Mouse (Mus musculus): Measurements from ENCODE around the gene Tmem182. TPM values are rescaled to one million over a fixed set of nuclear protein-coding genes. Genes with fewer than 3 reads are reported as not detected.

Tmem182 gene
- polyA plus RNA-seq, 1 experiment, result 0.35 TPM

DNA sequence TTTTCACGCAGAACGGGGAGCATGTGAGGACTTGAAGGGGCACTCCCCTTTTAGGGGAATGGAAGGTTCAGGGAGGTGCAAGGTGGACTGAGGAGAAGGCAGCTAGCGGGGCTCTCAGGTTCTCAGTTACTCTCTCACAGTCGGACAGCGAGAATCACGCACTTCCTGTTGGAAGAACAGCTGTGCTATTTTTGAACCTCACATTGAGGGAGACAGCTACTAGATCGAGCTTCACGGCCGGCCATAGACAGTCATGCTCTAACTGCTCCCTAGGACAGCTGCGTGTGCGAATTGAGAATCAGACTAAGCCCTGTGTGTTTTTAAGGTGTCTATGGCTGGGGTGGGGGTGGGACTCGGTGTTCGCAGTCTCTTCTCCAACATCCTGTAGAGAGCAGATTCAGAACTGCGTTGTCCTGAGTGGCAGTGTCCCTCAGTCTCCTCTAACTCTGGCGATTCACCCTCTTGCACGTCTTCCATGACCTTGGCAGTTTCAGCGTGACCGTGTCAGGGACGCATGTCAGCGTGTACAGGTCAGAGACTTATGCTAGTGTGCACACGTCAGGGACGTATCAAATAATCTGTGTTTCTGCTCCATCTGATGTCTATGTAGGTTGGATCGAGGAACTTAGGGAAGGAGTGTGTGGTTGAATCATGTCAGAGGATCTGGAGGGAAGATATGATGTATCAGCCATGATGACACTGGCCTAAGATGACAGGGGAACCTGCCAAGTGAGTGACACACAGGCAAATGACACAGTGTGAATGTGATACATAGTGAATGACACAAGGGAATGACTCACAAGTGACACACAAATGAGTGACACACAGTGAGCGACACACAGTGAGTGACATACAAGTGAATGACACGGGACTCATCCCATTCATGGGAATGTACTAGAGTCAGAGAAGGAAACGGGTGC is 69.3 kb downstream of the Tmem182 start:
- H3K36me3 ChIP-seq (ENCODE audit: control insufficient read depth, insufficient read depth), result no peaks in the 10 kb centered on the region
- no peak overlapping the region for H3K4me3 ChIP-seq (ENCODE audit: insufficient read depth, poor library complexity, severe bottlenecking)
- no peaks in the 10 kb centered on the region for H3K27me3 ChIP-seq (ENCODE audit: control insufficient read depth, insufficient read depth, insufficient read length)
- H3K79me3 ChIP-seq (ENCODE audit: low read depth), result no peaks in the 10 kb centered on the region
- H3ac ChIP-seq (ENCODE audit: control insufficient read depth, insufficient read length, low read depth), result no peak overlapping the region
- no peaks in the 10 kb centered on the region for H3K79me2 ChIP-seq (ENCODE audit: control insufficient read depth, insufficient read depth)
- TF ChIP-seq USF1 (IDR thresholded peaks at IDR 0.05; ENCODE audit: low read depth) (no peak), CEBPB (IDR thresholded peaks at IDR 0.05; ENCODE audit: low read depth) (no peak), FOSL1 (IDR thresholded peaks at IDR 0.05; ENCODE audit: insufficient read depth, low read length, poor library complexity, severe bottlenecking) (no peak), CTCF (IDR thresholded peaks at IDR 0.05; ENCODE audit: control insufficient read depth, insufficient read depth, insufficient read length) (no peak), MAX (IDR thresholded peaks at IDR 0.05) (no peak), MYOG (IDR thresholded peaks at IDR 0.05; ENCODE audit: control insufficient read depth, extremely low read depth, insufficient read length) (no peak), MYOD1 (IDR thresholded peaks at IDR 0.05; ENCODE audit: control insufficient read depth, insufficient read length, low read depth) (no peak)

DNA sequence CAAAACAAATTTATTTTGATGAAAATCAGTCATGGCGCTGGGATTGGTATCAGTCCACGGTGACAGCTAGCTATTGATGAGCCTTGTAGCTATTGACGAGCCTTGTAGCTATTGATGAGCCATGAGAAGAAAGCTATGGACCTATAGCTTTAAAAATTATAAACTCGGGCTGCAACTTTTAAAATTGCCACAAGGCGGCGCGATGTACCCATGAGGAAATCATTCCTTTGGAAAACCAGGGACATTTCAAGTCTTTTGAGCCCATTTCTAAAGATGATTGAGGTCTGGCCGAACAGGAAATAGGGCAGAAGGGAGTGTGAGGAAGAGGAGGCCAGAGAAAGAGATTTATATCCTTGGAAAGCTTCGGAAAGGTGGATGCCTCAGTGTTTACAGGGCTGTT is 73.7 kb downstream of the Tmem182 start:
- Histone ChIP-seq H3K27me3 (ENCODE audit: control insufficient read depth, insufficient read depth, insufficient read length) (no peaks in the 10 kb centered on the region), H3K79me2 (ENCODE audit: control insufficient read depth, insufficient read depth) (no peaks in the 10 kb centered on the region), H3K36me3 (ENCODE audit: control insufficient read depth, insufficient read depth) (no peaks in the 10 kb centered on the region), H3K4me3 (ENCODE audit: insufficient read depth, poor library complexity, severe bottlenecking) (no peak overlapping the region), H3ac (ENCODE audit: control insufficient read depth, insufficient read length, low read depth) (no peak overlapping the region), H3K79me3 (ENCODE audit: low read depth) (no peaks in the 10 kb centered on the region)
- TF ChIP-seq FOSL1 (IDR thresholded peaks at IDR 0.05; ENCODE audit: insufficient read depth, low read length, poor library complexity, severe bottlenecking), result no peak
- TF ChIP-seq MAX (IDR thresholded peaks at IDR 0.05), result no peak
- no peak for TF ChIP-seq CTCF (IDR thresholded peaks at IDR 0.05; ENCODE audit: control insufficient read depth, insufficient read depth, insufficient read length)
- TF ChIP-seq USF1 (IDR thresholded peaks at IDR 0.05; ENCODE audit: low read depth), result no peak
- no peak for TF ChIP-seq MYOG (IDR thresholded peaks at IDR 0.05; ENCODE audit: control insufficient read depth, extremely low read depth, insufficient read length)
- TF ChIP-seq CEBPB (IDR thresholded peaks at IDR 0.05; ENCODE audit: low read depth), result no peak
- TF ChIP-seq MYOD1 (IDR thresholded peaks at IDR 0.05; ENCODE audit: control insufficient read depth, insufficient read length, low read depth), result no peak

DNA sequence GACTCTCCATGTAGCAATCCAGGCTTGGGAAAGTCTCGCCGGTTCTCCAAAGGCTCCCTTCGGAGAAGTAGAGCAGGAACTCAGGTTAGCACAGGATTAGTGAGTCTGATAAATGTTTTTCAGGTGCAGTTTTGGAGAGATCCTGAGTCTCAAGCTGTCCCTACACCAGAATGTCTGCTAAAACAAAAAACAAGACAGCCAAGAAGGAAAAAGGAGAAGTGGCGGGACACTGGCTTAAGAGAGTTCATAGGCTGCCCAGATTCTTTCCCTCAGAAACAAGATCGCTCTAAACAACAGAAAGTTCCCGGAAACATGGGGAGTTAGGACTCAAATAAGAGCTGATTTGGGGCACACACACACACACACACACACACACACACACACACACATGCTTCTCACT is 74.1 kb downstream of the Tmem182 start:
- Histone ChIP-seq H3K79me2 (ENCODE audit: control insufficient read depth, insufficient read depth) (no peaks in the 10 kb centered on the region), H3K27me3 (ENCODE audit: control insufficient read depth, insufficient read depth, insufficient read length) (no peaks in the 10 kb centered on the region), H3K4me3 (ENCODE audit: insufficient read depth, poor library complexity, severe bottlenecking) (no peak overlapping the region), H3K36me3 (ENCODE audit: control insufficient read depth, insufficient read depth) (no peaks in the 10 kb centered on the region), H3ac (ENCODE audit: control insufficient read depth, insufficient read length, low read depth) (no peak overlapping the region), H3K79me3 (ENCODE audit: low read depth) (no peaks in the 10 kb centered on the region)
- no peak for TF ChIP-seq FOSL1 (IDR thresholded peaks at IDR 0.05; ENCODE audit: insufficient read depth, low read length, poor library complexity, severe bottlenecking)
- no peak for TF ChIP-seq USF1 (IDR thresholded peaks at IDR 0.05; ENCODE audit: low read depth)
- TF ChIP-seq MYOD1 (IDR thresholded peaks at IDR 0.05; ENCODE audit: control insufficient read depth, insufficient read length, low read depth), result no peak
- TF ChIP-seq MAX (IDR thresholded peaks at IDR 0.05), result no peak
- no peak for TF ChIP-seq CEBPB (IDR thresholded peaks at IDR 0.05; ENCODE audit: low read depth)
- TF ChIP-seq CTCF (IDR thresholded peaks at IDR 0.05; ENCODE audit: control insufficient read depth, insufficient read depth, insufficient read length), result no peak
- no peak for TF ChIP-seq MYOG (IDR thresholded peaks at IDR 0.05; ENCODE audit: control insufficient read depth, extremely low read depth, insufficient read length)

DNA sequence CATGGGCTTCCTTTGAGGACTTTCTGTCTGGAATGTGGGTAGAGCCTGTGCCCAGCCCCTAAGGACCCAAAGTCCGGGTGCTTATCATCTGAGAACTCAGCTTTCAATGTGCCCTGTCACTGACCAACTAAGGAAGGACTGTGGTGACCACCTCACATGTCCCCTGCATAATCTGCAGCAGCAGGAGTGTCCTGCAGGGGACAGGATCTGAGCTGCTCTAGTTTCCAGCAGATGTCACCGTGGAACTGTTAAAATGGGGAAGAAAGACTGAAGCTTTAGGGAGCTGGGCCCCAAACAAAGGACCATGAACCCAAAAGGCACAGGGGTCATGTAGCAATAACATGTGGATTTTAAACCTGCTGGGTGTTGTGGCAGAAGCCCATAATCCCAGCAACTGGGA is 75.1 kb downstream of the Tmem182 start:
- TF ChIP-seq CEBPB (IDR thresholded peaks at IDR 0.05; ENCODE audit: low read depth), result no peak
- no peak for TF ChIP-seq USF1 (IDR thresholded peaks at IDR 0.05; ENCODE audit: low read depth)
- no peak for TF ChIP-seq MYOG (IDR thresholded peaks at IDR 0.05; ENCODE audit: control insufficient read depth, extremely low read depth, insufficient read length)
- no peak for TF ChIP-seq FOSL1 (IDR thresholded peaks at IDR 0.05; ENCODE audit: insufficient read depth, low read length, poor library complexity, severe bottlenecking)
- TF ChIP-seq CTCF (IDR thresholded peaks at IDR 0.05; ENCODE audit: control insufficient read depth, insufficient read depth, insufficient read length), result no peak
- TF ChIP-seq MAX (IDR thresholded peaks at IDR 0.05), result no peak
- TF ChIP-seq MYOD1 (IDR thresholded peaks at IDR 0.05; ENCODE audit: control insufficient read depth, insufficient read length, low read depth), result no peak
- Histone ChIP-seq H3K79me3 (ENCODE audit: low read depth) (no peaks in the 10 kb centered on the region), H3K27me3 (ENCODE audit: control insufficient read depth, insufficient read depth, insufficient read length) (no peaks in the 10 kb centered on the region), H3K36me3 (ENCODE audit: control insufficient read depth, insufficient read depth) (no peaks in the 10 kb centered on the region), H3ac (ENCODE audit: control insufficient read depth, insufficient read length, low read depth) (no peak overlapping the region), H3K4me3 (ENCODE audit: insufficient read depth, poor library complexity, severe bottlenecking) (no peak overlapping the region), H3K79me2 (ENCODE audit: control insufficient read depth, insufficient read depth) (no peaks in the 10 kb centered on the region)

DNA sequence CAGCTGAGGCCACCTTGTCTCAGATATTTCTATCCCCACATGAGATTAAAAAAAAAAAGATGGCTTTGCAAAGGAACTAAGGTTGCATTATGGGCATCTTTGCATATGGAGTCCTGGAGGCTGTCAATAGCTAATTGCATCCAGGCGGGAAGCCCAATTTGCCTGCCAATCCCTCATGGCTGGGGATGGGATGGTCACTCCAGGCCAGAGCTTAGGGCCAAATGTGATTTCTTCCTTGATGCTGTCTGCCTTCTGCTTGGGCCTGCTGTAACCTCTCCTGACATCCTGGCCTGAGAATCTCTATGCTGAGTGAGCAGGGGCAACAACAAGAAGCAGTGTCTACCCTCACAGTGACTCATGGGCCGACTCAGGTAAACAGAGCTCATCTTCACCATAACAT is 78.5 kb downstream of the Tmem182 start:
- Histone ChIP-seq H3K79me2 (ENCODE audit: control insufficient read depth, insufficient read depth) (no peaks in the 10 kb centered on the region), H3K36me3 (ENCODE audit: control insufficient read depth, insufficient read depth) (no peaks in the 10 kb centered on the region), H3K4me3 (ENCODE audit: insufficient read depth, poor library complexity, severe bottlenecking) (no peak overlapping the region), H3K27me3 (ENCODE audit: control insufficient read depth, insufficient read depth, insufficient read length) (no peaks in the 10 kb centered on the region), H3K79me3 (ENCODE audit: low read depth) (no peaks in the 10 kb centered on the region), H3ac (ENCODE audit: control insufficient read depth, insufficient read length, low read depth) (no peak overlapping the region)
- TF ChIP-seq MYOD1 (IDR thresholded peaks at IDR 0.05; ENCODE audit: control insufficient read depth, insufficient read length, low read depth) (no peak), MYOG (IDR thresholded peaks at IDR 0.05; ENCODE audit: control insufficient read depth, extremely low read depth, insufficient read length) (no peak), USF1 (IDR thresholded peaks at IDR 0.05; ENCODE audit: low read depth) (no peak), CEBPB (IDR thresholded peaks at IDR 0.05; ENCODE audit: low read depth) (no peak), CTCF (IDR thresholded peaks at IDR 0.05; ENCODE audit: control insufficient read depth, insufficient read depth, insufficient read length) (no peak), MAX (IDR thresholded peaks at IDR 0.05) (no peak), FOSL1 (IDR thresholded peaks at IDR 0.05; ENCODE audit: insufficient read depth, low read length, poor library complexity, severe bottlenecking) (no peak)
